Mouse (Mus musculus): ENCODE measurements at regions not wholly inside any gene's neighbourhood (a gene's known extent, or its start where the extent isn't known, plus 50 kb on each side); places are given as distances from the start of the nearest gene placed in this dataset.
A peak's percentile ranks its signal among the peaks of the same experiment; 100 is the strongest.
"Not testable (repeated sequence)": the region's sequence is repeated elsewhere in the genome, so short reads cannot be mapped to it uniquely, and the experiment has no call there.

DNA sequence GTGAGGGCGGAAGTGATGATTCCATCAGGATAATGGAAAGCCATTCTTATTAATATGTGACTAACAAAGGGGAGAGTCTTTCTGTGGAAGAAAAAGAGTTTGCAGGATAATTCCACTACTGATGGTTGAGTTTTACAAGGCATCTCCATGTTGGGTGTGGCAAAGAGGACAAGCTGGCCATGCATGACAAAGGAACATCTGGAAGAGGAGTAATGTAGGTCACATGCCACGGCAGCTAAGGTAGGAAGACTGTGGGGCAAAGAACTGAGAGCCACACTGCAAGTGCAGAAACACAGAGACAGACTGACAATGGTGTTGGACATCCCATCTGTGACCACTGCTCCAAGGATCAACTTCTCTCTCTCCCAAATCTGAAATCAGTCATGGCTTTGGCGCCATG lies 196.4 kb upstream of the Gdi2 start:
- Histone ChIP-seq H3K36me3 (ENCODE audit: inconsistent target) (no peaks in the 10 kb centered on the region), H3K27ac (no peak overlapping the region), H3K4me3 (ENCODE audit: inconsistent target) (no peak overlapping the region), H3K79me2 (ENCODE audit: inconsistent target) (no peaks in the 10 kb centered on the region)
- WGBS (ENCODE audit: missing documents) = 83% methylated on average over 3 of the region's 3 CpGs

DNA sequence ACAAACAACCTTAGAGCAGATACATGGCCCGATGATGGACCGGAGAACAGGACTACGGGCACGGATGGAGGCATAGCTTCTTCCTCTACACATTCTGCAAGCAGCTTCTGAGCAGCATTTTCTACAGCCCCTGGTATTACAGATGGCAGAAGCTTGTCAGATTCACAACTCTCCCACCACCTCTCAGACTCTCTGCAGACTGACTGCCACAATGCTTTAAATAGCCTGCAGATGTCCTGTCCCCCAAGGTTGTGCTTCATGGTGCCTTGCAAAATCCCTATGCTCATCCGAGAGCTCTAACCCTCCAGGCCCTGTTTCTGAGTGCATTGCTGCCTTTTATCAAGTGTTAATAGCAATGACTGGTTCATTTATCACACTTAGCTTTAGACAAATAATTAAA lies 194.3 kb upstream of the Gdi2 start:
- Histone ChIP-seq H3K79me2 (ENCODE audit: inconsistent target) (no peaks in the 10 kb centered on the region), H3K4me3 (ENCODE audit: inconsistent target) (no peak overlapping the region), H3K27ac (no peak overlapping the region), H3K36me3 (ENCODE audit: inconsistent target) (no peaks in the 10 kb centered on the region)
- 90% methylated on average over 5 of the region's 5 CpGs for WGBS (ENCODE audit: missing documents)

DNA sequence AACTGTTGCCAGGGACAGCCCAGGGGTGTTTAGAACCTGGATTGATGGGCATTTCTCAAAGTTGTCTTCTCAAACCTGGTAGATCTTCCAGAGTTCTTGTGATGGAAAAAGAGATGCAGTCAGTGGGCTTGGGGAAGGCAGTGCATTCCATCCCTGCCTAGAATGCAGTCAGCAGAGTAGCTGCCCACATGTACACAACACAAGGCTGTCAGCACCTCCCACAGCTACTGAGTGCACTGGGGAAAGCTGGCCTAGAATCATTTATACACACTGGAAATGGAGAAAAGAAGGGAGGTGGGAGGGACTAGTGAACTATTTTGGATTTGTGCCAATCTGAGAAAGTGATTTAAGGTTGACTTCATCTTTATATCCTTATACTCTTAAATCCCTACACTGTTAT lies 183.0 kb upstream of the Gdi2 start:
- not testable (repeated sequence) for H3K4me3 ChIP-seq (ENCODE audit: inconsistent target); H3K79me2 ChIP-seq (ENCODE audit: inconsistent target); H3K36me3 ChIP-seq (ENCODE audit: inconsistent target); H3K27ac ChIP-seq

- Histone ChIP-seq H3K27ac (no peak overlapping the region), H3K36me3 (ENCODE audit: inconsistent target) (no peaks in the 10 kb centered on the region), H3K4me3 (ENCODE audit: inconsistent target) (no peak overlapping the region), H3K79me2 (ENCODE audit: inconsistent target) (no peaks in the 10 kb centered on the region)
- 9% methylated on average over 45 of the region's 45 CpGs for WGBS (ENCODE audit: missing documents)
Measured at GRCm38 (mm10) chr13:3358079-3358608, 179.7 kb upstream of the Gdi2 start.

GRCm38 (mm10) chr13:3358996-3359750 lies 178.7 kb upstream of the Gdi2 start:
- H3K79me2 ChIP-seq (ENCODE audit: inconsistent target) = no peaks in the 10 kb centered on the region
- no peak overlapping the region for H3K4me3 ChIP-seq (ENCODE audit: inconsistent target)
- no peaks in the 10 kb centered on the region for H3K36me3 ChIP-seq (ENCODE audit: inconsistent target)
- no peak overlapping the region for H3K27ac ChIP-seq
- 4% methylated on average over 39 of the region's 41 CpGs for WGBS (ENCODE audit: missing documents)

DNA sequence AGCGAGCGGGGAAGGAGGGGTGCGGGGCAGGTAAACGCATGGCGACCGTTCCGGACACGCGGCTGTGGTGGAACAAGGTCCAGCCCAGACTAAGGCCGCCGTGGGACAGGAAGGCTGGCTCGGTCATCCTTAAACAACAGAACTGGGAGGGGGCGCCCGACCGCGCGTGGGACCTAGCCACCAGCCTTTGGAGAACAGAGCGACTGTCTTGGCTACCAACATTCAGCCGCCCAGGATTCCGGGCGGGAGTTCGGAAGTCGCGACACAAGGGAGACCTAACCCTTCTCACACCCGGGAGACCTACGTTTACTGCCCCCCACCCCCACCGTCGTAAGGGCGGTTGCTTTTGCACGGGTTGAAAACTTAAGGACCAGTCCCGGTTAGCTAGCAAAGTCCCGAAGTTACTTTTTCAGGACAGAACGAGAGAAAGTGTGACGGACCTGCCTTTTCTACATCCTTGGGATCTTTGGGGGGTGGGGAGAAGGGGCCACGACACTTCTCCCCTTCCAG lies 178.1 kb upstream of the Gdi2 start:
- WGBS (ENCODE audit: missing documents) = 4% methylated on average over 35 of the region's 35 CpGs
- peak overlapping the region; percentile 26; the same call in 1 of the 2 replicates for H3K4me3 ChIP-seq (ENCODE audit: inconsistent target)
- not testable (repeated sequence) for H3K79me2 ChIP-seq (ENCODE audit: inconsistent target)

DNA sequence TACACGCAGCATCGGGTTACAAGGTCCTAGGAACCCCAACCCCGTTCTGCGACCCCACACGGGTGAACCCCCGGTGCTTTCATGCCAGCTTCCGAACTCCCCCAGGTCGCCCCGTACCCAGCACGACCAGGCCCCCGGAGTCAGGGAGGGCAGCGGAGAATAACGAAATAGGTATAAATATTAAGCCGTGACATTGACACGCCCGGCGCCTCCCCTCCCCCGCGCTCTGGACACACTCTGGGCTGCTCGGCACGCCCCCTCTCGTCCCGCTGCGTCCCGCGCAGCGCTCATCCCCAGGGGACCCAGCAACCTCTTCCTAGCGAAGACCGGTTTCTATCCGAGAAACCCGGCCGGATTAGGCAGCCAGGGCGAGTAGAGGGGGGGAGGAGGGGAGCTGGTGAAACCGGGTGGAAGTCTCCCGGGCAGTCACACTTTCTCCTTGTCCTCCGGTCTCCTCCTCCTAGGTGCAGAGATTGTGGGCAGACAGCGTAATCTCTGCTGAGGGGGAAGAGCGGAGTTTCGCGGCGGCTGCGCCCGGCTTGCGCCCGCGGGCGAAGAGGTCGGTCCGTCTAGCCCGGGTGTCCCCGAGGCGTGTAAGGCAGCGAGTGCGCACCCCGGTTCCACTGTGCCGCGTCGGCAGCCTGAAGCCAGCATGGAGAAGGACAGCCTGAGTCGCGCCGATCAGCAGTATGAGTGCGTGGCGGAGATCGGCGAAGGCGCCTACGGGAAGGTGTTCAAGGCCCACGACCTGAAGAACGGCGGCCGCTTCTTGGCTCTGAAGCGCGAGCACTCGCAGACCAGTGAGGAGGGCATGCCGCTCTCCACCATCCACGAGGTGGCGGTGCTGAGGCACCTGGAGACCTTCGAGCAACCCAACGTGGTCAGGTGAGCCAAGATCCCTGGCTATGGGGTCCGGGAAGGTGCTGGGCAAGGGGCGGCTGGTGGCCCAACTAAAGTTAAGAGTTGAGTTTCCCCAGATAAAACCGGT lies 177.1 kb upstream of the Gdi2 start:
- Histone ChIP-seq H3K36me3 (ENCODE audit: inconsistent target) (no peaks in the 10 kb centered on the region), H3K27ac (no peak overlapping the region), H3K4me3 (ENCODE audit: inconsistent target) (peak overlapping the region; percentile 26), H3K79me2 (ENCODE audit: inconsistent target) (no peaks in the 10 kb centered on the region)
- 3% methylated on average over 67 of the region's 82 CpGs for WGBS (ENCODE audit: missing documents)

More for the DNA sequence above, 178.1 kb upstream of the Gdi2 start:
- not testable (repeated sequence) for H3K36me3 ChIP-seq (ENCODE audit: inconsistent target); H3K27ac ChIP-seq

DNA sequence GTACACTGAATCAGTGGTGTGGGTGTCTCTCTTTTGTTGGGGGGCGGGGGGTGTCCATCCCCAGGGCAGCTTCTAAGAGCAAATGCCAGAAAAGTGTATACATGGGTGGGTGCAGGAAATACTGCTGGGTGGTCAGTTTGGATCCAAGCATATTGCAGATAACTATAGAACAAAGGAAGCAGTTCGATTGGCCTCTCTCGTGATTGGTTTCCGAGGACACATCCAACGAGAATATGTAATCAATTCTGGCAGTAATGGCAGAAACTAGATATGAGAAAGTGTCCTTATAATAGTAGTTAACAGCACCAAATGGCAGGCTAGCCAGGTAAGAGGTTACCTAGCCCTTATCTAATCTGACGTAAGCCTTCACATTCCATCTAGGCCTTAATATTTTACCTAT lies 165.2 kb upstream of the Gdi2 start:
- H3K79me2 ChIP-seq (ENCODE audit: inconsistent target) = no peaks in the 10 kb centered on the region
- no peaks in the 10 kb centered on the region for H3K36me3 ChIP-seq (ENCODE audit: inconsistent target)
- H3K4me3 ChIP-seq (ENCODE audit: inconsistent target) = no peak overlapping the region
- WGBS (ENCODE audit: missing documents) = 59% methylated on average over 6 of the region's 6 CpGs
- H3K27ac ChIP-seq = no peak overlapping the region

GRCm38 (mm10) chr13:3373522-3374220 lies 164.2 kb upstream of the Gdi2 start:
- H3K4me3 ChIP-seq (ENCODE audit: inconsistent target); H3K79me2 ChIP-seq (ENCODE audit: inconsistent target); H3K36me3 ChIP-seq (ENCODE audit: inconsistent target); H3K27ac ChIP-seq: not testable (repeated sequence)
- WGBS (ENCODE audit: missing documents) = 22% methylated on average over 2 of the region's 3 CpGs

DNA sequence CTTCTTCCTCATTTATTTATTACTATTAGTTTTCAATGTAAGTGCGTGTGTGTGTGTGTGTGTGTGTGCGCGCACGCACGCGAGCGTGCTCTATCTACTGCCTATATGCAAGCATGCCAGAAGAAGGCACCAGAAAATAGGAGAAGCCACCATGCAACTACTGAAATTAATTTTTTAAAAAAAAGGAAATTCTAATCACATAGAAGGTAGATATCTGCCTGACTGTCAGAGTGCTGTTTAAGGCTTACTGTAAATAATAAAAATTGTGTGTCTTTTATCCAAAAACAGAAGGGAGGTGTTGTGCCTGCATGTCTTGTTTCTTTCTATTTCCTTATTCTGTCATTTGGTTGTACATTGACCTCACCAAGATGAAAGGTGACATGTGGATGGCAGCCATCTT lies 163.1 kb upstream of the Gdi2 start:
- WGBS (ENCODE audit: missing documents) = 100% methylated on average over 4 of the region's 7 CpGs
- H3K27ac ChIP-seq = no peak overlapping the region
- H3K36me3 ChIP-seq (ENCODE audit: inconsistent target) = no peaks in the 10 kb centered on the region
- no peak overlapping the region for H3K4me3 ChIP-seq (ENCODE audit: inconsistent target)
- no peaks in the 10 kb centered on the region for H3K79me2 ChIP-seq (ENCODE audit: inconsistent target)

DNA sequence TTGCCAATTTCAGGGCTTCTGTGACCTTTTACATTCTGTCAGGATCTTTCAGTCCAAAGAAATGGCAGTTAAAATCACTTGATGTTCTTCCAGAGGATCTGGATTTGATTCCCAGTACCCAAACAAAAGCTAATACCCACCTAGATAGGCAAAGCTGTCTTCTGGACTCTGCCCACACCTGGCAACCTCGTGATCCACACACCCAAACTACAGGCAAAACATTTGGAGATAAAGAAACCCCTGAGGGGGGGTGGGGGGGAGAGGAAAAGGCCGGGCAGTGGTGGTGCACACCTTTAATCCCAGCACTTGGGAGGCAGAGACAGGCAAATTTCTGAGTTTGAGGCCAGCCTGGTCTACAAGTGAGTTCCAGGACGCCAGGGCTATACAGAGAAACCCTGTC lies 160.1 kb upstream of the Gdi2 start:
- WGBS (ENCODE audit: missing documents) = 61% methylated on average over 2 of the region's 3 CpGs
- H3K4me3 ChIP-seq (ENCODE audit: inconsistent target); H3K36me3 ChIP-seq (ENCODE audit: inconsistent target); H3K79me2 ChIP-seq (ENCODE audit: inconsistent target); H3K27ac ChIP-seq: not testable (repeated sequence)

DNA sequence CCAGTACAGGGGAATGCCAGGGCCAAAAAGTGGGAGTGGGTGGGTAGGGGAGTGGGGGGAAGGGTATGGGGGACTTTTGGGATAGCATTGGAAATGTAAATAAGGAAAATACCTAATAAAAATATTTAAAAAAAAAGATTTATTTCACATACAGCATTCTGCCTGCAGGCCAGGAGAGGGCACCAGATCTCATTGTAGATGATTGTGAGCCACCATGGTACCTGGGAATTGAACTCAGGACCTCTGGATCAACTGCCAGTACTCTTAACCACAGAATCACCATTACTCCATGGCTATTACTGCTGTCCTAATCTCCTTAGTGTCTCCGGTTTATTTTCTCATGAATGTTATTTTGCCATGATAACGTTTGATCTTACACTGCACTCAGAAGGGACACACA lies 132.1 kb upstream of the Gdi2 start:
- not testable (repeated sequence) for H3K79me2 ChIP-seq (ENCODE audit: inconsistent target); H3K36me3 ChIP-seq (ENCODE audit: inconsistent target); H3K4me3 ChIP-seq (ENCODE audit: inconsistent target); H3K27ac ChIP-seq
- 69% methylated on average over 2 of the region's 2 CpGs for WGBS (ENCODE audit: missing documents)

DNA sequence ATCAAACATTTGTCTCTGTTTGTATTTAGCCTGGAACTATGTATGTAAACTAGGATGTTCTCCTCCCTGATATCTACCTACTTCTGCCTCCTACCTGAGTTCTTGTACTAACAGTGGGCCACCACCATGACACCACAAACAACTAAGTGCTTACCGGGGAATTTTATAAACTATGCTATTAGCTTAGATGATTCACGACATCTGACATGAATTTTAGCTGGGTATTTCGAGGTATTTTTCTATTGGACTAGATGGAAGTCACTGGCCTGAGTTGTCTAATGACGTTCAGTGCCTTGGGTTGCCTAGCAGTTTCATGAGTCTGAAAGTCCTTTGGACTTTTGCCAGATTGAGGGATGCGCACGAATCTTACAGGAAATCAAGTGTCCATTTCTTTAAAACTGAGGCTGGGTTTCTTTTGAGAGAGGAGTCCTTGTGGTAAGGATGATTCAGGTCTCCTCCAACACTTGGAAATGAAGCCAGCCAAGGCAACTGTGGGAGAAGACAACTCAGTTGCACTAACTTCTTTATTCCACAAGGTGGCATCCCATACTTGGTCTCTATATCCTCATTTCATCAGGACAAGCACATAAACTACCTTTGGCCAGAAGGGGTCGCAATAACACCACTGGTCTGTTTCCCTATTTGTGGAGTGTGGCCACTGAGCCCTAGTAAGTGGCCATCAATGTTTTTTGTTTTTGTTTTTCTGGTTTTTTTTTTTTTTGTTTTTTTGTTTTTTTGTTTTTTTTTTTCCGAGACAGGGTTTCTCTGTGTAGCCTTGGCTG lies 131.4 kb upstream of the Gdi2 start:
- not testable (repeated sequence) for H3K4me3 ChIP-seq (ENCODE audit: inconsistent target); H3K79me2 ChIP-seq (ENCODE audit: inconsistent target); H3K27ac ChIP-seq; H3K36me3 ChIP-seq (ENCODE audit: inconsistent target)
- 45% methylated on average over 8 of the region's 8 CpGs for WGBS (ENCODE audit: missing documents)

- not testable (repeated sequence) for H3K79me2 ChIP-seq (ENCODE audit: inconsistent target); H3K27ac ChIP-seq; H3K36me3 ChIP-seq (ENCODE audit: inconsistent target); H3K4me3 ChIP-seq (ENCODE audit: inconsistent target)
- 60% methylated on average over 3 of the region's 3 CpGs for WGBS (ENCODE audit: missing documents)
Measured at GRCm38 (mm10) chr13:3410281-3410680, 127.6 kb upstream of the Gdi2 start.
